Mouse (Mus musculus) small intestine, adult 2 months (tissue): ENCODE measurements around the gene Ceacam18.

Source experiments
- CTCF ChIP-seq: fragments of 200-500 bp; IDR thresholded peaks from 2 replicates; pipeline ENCODE4 v1.5.1; 2012; ENCODE audit warnings: low read depth, mild to moderate bottlenecking, control low read depth, inconsistent platforms, low read length, moderate library complexity, mixed read lengths; ENCODE audit not compliant: insufficient replicate concordance, insufficient read length; ENCODE audit errors: extremely low read depth
- POLR2A ChIP-seq: fragments of 200-500 bp; IDR thresholded peaks from 2 replicates; pipeline ENCODE4 v1.6.1; 2012; ENCODE audit warnings: low read depth, mild to moderate bottlenecking, control low read depth, inconsistent platforms, low read length, moderate library complexity

DNA sequence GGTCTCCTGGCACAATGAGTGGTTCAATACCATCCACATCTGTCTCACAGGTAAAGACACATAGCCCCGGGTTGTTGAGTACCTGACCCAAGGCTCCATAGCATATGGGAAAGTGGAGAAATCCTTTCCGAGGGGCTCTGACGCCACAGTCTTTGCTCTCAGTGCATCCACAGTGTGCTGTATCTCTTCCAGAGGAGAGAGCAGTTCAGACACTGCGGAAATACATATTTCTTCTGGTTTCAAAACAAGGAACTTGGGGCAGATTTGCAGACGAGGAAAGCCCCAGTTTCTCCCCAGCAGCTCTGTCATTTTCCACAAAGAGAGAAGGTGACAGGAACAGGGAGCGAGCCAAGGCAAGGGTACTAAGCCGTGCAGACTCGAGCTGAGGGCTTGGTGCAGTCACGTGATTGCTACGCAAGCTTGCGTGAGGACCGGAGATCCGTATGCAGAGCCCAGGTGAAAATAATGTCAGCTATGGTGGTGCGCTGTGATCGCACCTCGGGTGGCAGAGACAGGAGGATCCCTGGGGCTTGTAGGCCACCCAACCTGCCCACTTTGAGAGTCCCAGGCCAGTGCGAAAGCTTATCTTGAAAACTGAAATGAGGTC, 8.6 kb downstream of the Ceacam18 start:
- TF ChIP-seq POLR2A (no peak), CTCF (no peak)
